Comparison of ENCODE assay signal across 12 mouse cellular contexts in genomic region chr7:98419366-98419765, GRCm38 (mm10). TPM values are rescaled to one million over a fixed set of nuclear protein-coding genes. Genes with fewer than 3 reads are reported as not detected.
DNase-seq lines count a peak whose midpoint lies in the region; ATAC-seq and TF ChIP-seq lines count a peak whose summit lies in the region.
"Had no signal": no experiment of that assay in that cellular context is flagged by ENCODE, and none has a peak within 500 bp of the region (broad histone marks: within the 10 kb centered on the region; RNA-seq: fewer than 3 reads in every experiment).

No protein-coding gene starts in this region.

- H3K4me2 ChIP-seq in heart, embryonic 11.5 days = no peak overlapping the region
- no peak overlapping the region for H3K4me2 ChIP-seq in liver, embryonic 11.5 days
- H3K4me2 ChIP-seq: liver, embryonic 12.5 days had no signal

- ATAC-seq in heart, embryonic 11.5 days (replicated peaks; ENCODE audit: insufficient number of reproducible peaks, low FRiP score, low TSS enrichment) = no peak
- ATAC-seq in liver, embryonic 11.5 days (replicated peaks; ENCODE audit: low FRiP score) = no peak
- ATAC-seq: liver, embryonic 12.5 days had no signal

- no peak for TF ChIP-seq POLR2A in liver, adult 2 months (IDR thresholded peaks at IDR 0.05; ENCODE audit: extremely low read depth, insufficient read depth, low read length)

- TF ChIP-seq CTCF in liver, adult 2 months (IDR thresholded peaks at IDR 0.05; ENCODE audit: low read depth, low read length) = no peak

- 49% methylated on average over 5 of the region's 5 CpGs for WGBS in heart, embryonic 11.5 days (ENCODE audit: insufficient replicate concordance)
- 9% methylated on average over 5 of the region's 5 CpGs for WGBS in liver, adult 2 months
- 67% methylated on average over 5 of the region's 5 CpGs for WGBS in liver, embryonic 11.5 days
- 56% methylated on average over 5 of the region's 5 CpGs for WGBS in embryonic facial prominence, embryonic 10.5 days

- H3K4me3 ChIP-seq in heart, embryonic 11.5 days (ENCODE audit: low read depth, low read length) = no peak overlapping the region
- H3K4me3 ChIP-seq in liver, adult 2 months (ENCODE audit: insufficient read depth, low read depth, low read length) = no peak overlapping the region
- no peak overlapping the region for H3K4me3 ChIP-seq in liver, embryonic 11.5 days (ENCODE audit: low read depth, low read length)
- H3K4me3 ChIP-seq in embryonic facial prominence, embryonic 10.5 days = no peak overlapping the region
- H3K4me3 ChIP-seq: liver, embryonic 12.5 days had no signal

- peaks cover 43% of the 10 kb centered on the region for H3K4me1 ChIP-seq in heart, embryonic 11.5 days (ENCODE audit: control insufficient read depth, insufficient read depth, low read length)
- peaks cover 21% of the 10 kb centered on the region for H3K4me1 ChIP-seq in liver, adult 2 months (ENCODE audit: control insufficient read depth, insufficient read depth, low read length)
- peaks cover 7% of the 10 kb centered on the region for H3K4me1 ChIP-seq in liver, embryonic 11.5 days (replicated peaks; ENCODE audit: control insufficient read depth, insufficient read depth, low read length)
- H3K4me1 ChIP-seq in embryonic facial prominence, embryonic 10.5 days = peaks cover 39% of the 10 kb centered on the region

- H3K27me3 ChIP-seq in heart, embryonic 11.5 days (ENCODE audit: control insufficient read depth, insufficient read depth, low read length) = no peaks in the 10 kb centered on the region
- no peaks in the 10 kb centered on the region for H3K27me3 ChIP-seq in liver, adult 2 months (ENCODE audit: control insufficient read depth, insufficient read depth, low read length)
- H3K27me3 ChIP-seq in liver, embryonic 11.5 days (replicated peaks; ENCODE audit: control insufficient read depth, insufficient read depth, low read length) = no peaks in the 10 kb centered on the region
- no peaks in the 10 kb centered on the region; the same call in 1 of the 2 replicates for H3K27me3 ChIP-seq in embryonic facial prominence, embryonic 10.5 days (replicated peaks; ENCODE audit: low read depth, poor library complexity, severe bottlenecking)
- H3K27me3 ChIP-seq: liver, embryonic 12.5 days had no signal

- H3K9me3 ChIP-seq in heart, embryonic 11.5 days (replicated peaks; ENCODE audit: control insufficient read depth, low read length) = no peaks in the 10 kb centered on the region
- no peaks in the 10 kb centered on the region for H3K9me3 ChIP-seq in liver, embryonic 11.5 days (ENCODE audit: control insufficient read depth, low read length)
- H3K9me3 ChIP-seq in embryonic facial prominence, embryonic 10.5 days = no peaks in the 10 kb centered on the region
- H3K9me3 ChIP-seq: liver, embryonic 12.5 days had no signal

- no peaks in the 10 kb centered on the region for H3K36me3 ChIP-seq in heart, embryonic 11.5 days (ENCODE audit: control insufficient read depth, insufficient read depth, low read length)
- H3K36me3 ChIP-seq in liver, adult 2 months (ENCODE audit: control insufficient read depth, insufficient read depth, low read length) = no peaks in the 10 kb centered on the region
- no peaks in the 10 kb centered on the region for H3K36me3 ChIP-seq in liver, embryonic 11.5 days (ENCODE audit: control insufficient read depth, insufficient read depth, low read length)
- H3K36me3 ChIP-seq in embryonic facial prominence, embryonic 10.5 days (replicated peaks) = no peaks in the 10 kb centered on the region
- H3K36me3 ChIP-seq: liver, embryonic 12.5 days had no signal

- no peak for DNase-seq in heart, adult 18-20 months
- DNase-seq in liver, adult 2 months (ENCODE audit: extremely low read depth, low read depth, low spot score) = peak; percentile 73
- DNase-seq in liver, embryonic 11.5 days (ENCODE audit: low spot score) = no peak
- DNase-seq in embryonic facial prominence, embryonic 10.5 days (ENCODE audit: low spot score) = no peak
- DNase-seq in kidney, postnatal 36 days = peak; percentile 74 to 76
- no peak for DNase-seq in spleen, postnatal 10 days (ENCODE audit: low spot score in 2 of 2)
- DNase-seq in cerebellum, adult 9-10 months = no peak
- DNase-seq: lung, postnatal 4 days had no signal

- H3K27ac ChIP-seq in heart, embryonic 11.5 days (ENCODE audit: low read depth, low read length) = peak overlapping the region; percentile 72
- 0 out of 2 replicates have a peak overlapping the region, but pooled peaks have one; percentile 5 for H3K27ac ChIP-seq in liver, adult 2 months (replicated peaks; ENCODE audit: insufficient read depth, low read depth, low read length)
- no peak overlapping the region for H3K27ac ChIP-seq in liver, embryonic 11.5 days (ENCODE audit: low read depth, low read length)
- H3K27ac ChIP-seq in embryonic facial prominence, embryonic 10.5 days (replicated peaks) = peak overlapping the region; percentile 45; the same call in 1 of the 2 replicates
- H3K27ac ChIP-seq: liver, embryonic 12.5 days had no signal

- H3K9ac ChIP-seq in heart, embryonic 11.5 days (ENCODE audit: low read depth, low read length) = no peak overlapping the region
- no peak overlapping the region for H3K9ac ChIP-seq in liver, adult 2 months (ENCODE audit: low read depth, low read length)
- no peak overlapping the region for H3K9ac ChIP-seq in liver, embryonic 11.5 days (ENCODE audit: low read depth, low read length)
- H3K9ac ChIP-seq: liver, embryonic 12.5 days had no signal

- H3K79me2 ChIP-seq in liver, adult 2 months (ENCODE audit: control insufficient read depth, insufficient read depth, low read length) = no peaks in the 10 kb centered on the region

RNA-seq across cellular contexts. Expression of gene Gucy2d, which starts 20.9 kb away (rescaled TPM):
- 0.10 TPM in 1 of 2 replicates, not detected in the other for polyA plus RNA-seq in heart, embryonic 11.5 days (2014; fragmentation: Nextera tagmentation; extraction: Ambion mirVana)
- total RNA-seq in heart, adult 18-20 months (2021) = under 1 TPM in 1 of 2 experiments, not detected in 1; 0.07 TPM
- total RNA-seq in liver, adult 2 months (2014; rRNA removed) = not detected in 2 replicates
- not detected in 2 replicates for polyA plus RNA-seq in liver, adult 2 months (2012; rRNA removed)
- polyA plus RNA-seq in liver, embryonic 11.5 days (2014; fragmentation: Nextera tagmentation; extraction: Ambion mirVana) = not detected in 2 replicates
- not detected in 2 replicates for polyA plus RNA-seq in embryonic facial prominence, embryonic 10.5 days (2016; fragmentation: Nextera tagmentation; extraction: Ambion mirVana)
- total RNA-seq: granulocyte monocyte progenitor cell, adult 5-6 weeks had no signal
- polyA plus RNA-seq: frontal cortex, adult 2 months; liver, embryonic 12.5 days had no signal

RNA-seq across cellular contexts. Expression of gene Tsku, which starts 58.2 kb away (rescaled TPM):
- polyA plus RNA-seq in heart, embryonic 11.5 days (2014; fragmentation: Nextera tagmentation; extraction: Ambion mirVana) = 6.4 and 6.8 TPM in 2 replicates
- 1 to 10 TPM; 2.3 TPM for total RNA-seq in heart, adult 18-20 months (2021)
- 10.1 and 15.4 TPM in 2 replicates for total RNA-seq in liver, adult 2 months (2014; rRNA removed)
- 57.1 and 103 TPM in 2 replicates for polyA plus RNA-seq in liver, adult 2 months (2012; rRNA removed)
- 4.3 and 4.8 TPM in 2 replicates for polyA plus RNA-seq in liver, embryonic 11.5 days (2014; fragmentation: Nextera tagmentation; extraction: Ambion mirVana)
- 9.7 and 10.9 TPM in 2 replicates for polyA plus RNA-seq in embryonic facial prominence, embryonic 10.5 days (2016; fragmentation: Nextera tagmentation; extraction: Ambion mirVana)
- total RNA-seq: granulocyte monocyte progenitor cell, adult 5-6 weeks had no signal

Comparison
In these comparisons a context has a peak if more than half of its experiments do, and no peak if none do; other contexts are left out.
1. DNase-seq: peak in liver, adult 2 months (single experiment) and kidney, postnatal 36 days (2 of 2); none in heart, adult 18-20 months (0 of 2), liver, embryonic 11.5 days (single experiment), embryonic facial prominence, embryonic 10.5 days (single experiment), spleen, postnatal 10 days (0 of 2) and cerebellum, adult 9-10 months (single experiment).